Mouse (Mus musculus) limb, embryonic 10.5 days (tissue): ENCODE data around the gene Aff3. TPM values are rescaled to one million over a fixed set of nuclear protein-coding genes. Genes with fewer than 3 reads are reported as not detected.

ENCODE experiments used
- DNase-seq: peaks from one replicate; pipeline ENCODE4 v3.0.0-alpha.2; 2017; ENCODE audit warnings: low spot score
- H3K27ac ChIP-seq: fragments of 300-500 bp; sonication (generic); 2 replicates; pipeline ENCODE4 v1.5.1; 2016; ENCODE audit warnings: mild to moderate bottlenecking
- H3K27me3 ChIP-seq: fragments of 300-500 bp; sonication (generic); 2 replicates; pipeline ENCODE4 v1.6.1; 2016; ENCODE audit warnings: low read depth, mild to moderate bottlenecking; ENCODE audit not compliant: poor library complexity, severe bottlenecking
- H3K36me3 ChIP-seq: fragments of 300-500 bp; sonication (generic); 2 replicates; pipeline ENCODE4 v1.6.1; 2016; ENCODE audit warnings: mild to moderate bottlenecking, moderate library complexity
- H3K4me1 ChIP-seq: fragments of 300-500 bp; sonication (generic); 2 replicates; pipeline ENCODE4 v1.6.1; 2016
- H3K4me3 ChIP-seq: fragments of 300-500 bp; sonication (generic); 2 replicates; pipeline ENCODE4 v1.5.1; 2016; ENCODE audit warnings: mild to moderate bottlenecking, moderate library complexity
- H3K9me3 ChIP-seq: fragments of 300-500 bp; sonication (generic); replicated peaks from 2 replicates; pipeline ENCODE4 v1.6.1; 2016; ENCODE audit warnings: mild to moderate bottlenecking
- WGBS: fragments of 180-500 bp; shearing (Covaris S2); methylation state at CpG from one replicate; pipeline ENCODE4 v1.1.7; 2016; 5-methylcytosine and 5-hydroxymethylcytosine counted together
- polyA plus RNA-seq: library from polyadenylated mRNA; unstranded; fragments of >200 nt; fragmentation: Nextera tagmentation; extraction: Ambion mirVana; gene quantifications from 2 replicates; pipeline ENCODE4 v1.2.1, GENCODE M21; 2016

Aff3 gene
- polyA plus RNA-seq, 1 experiment from 2014 or later, result 38.8 TPM

GRCm38 (mm10) chr1:38566101-38566678 lies 98.6 kb downstream of the Aff3 start:
- DNase-seq, result no peak
- no peak overlapping the region for H3K4me3 ChIP-seq
- H3K36me3 ChIP-seq, result peaks cover 28% of the 10 kb centered on the region
- 40% methylated on average over 9 of the region's 9 CpGs for WGBS
- H3K27ac ChIP-seq, result no peak overlapping the region
- H3K27me3 ChIP-seq, result no peaks in the 10 kb centered on the region
- no peaks in the 10 kb centered on the region for H3K9me3 ChIP-seq
- peaks cover 58% of the 10 kb centered on the region for H3K4me1 ChIP-seq

- H3K4me1 ChIP-seq, result peaks cover 65% of the 10 kb centered on the region
- 0 out of 2 replicates have a peak overlapping the region, but pooled peaks have one; percentile 34 for H3K27ac ChIP-seq
- H3K36me3 ChIP-seq, result peaks cover 28% of the 10 kb centered on the region
- H3K9me3 ChIP-seq, result no peaks in the 10 kb centered on the region
- H3K27me3 ChIP-seq, result no peaks in the 10 kb centered on the region
- DNase-seq, result no peak
- no peak overlapping the region for H3K4me3 ChIP-seq
- WGBS, result 59% methylated on average over 7 of the region's 7 CpGs
Observed at GRCm38 (mm10) chr1:38565295-38565777, 99.4 kb downstream of the Aff3 start.

- no peaks in the 10 kb centered on the region for H3K27me3 ChIP-seq
- no peak overlapping the region for H3K4me3 ChIP-seq
- H3K36me3 ChIP-seq, result peaks cover 28% of the 10 kb centered on the region
- H3K27ac ChIP-seq, result peak overlapping the region; percentile 46; the same call in 1 of the 2 replicates
- H3K9me3 ChIP-seq, result no peaks in the 10 kb centered on the region
- H3K4me1 ChIP-seq, result peaks cover 60% of the 10 kb centered on the region
- whole genome bisulfite sequencing, result 37% methylated on average over 11 of the region's 11 CpGs
- no peak for DNase-seq
Observed at GRCm38 (mm10) chr1:38562397-38563199, 102.2 kb downstream of the Aff3 start.

DNA sequence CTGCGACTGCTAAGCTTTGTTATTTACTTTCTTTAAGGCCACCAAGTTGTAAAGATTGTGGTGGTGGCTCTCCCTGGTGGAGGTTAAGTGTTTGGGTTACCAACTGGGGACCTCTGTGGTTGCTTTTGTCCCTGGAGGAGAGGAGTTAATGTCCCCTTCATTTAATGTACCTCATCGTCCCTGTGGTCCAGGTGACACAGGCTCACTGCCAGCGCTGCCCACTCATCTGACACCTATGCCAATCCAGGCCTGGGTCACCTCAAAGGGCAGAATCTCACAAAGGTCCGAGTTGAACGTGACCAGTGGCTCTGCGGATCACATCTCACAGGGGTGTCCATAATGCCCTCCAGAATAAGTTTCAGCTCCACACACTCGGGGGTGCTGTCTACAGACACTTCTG lies 103.4 kb downstream of the Aff3 start:
- Histone ChIP-seq H3K9me3 (no peaks in the 10 kb centered on the region), H3K4me3 (no peak overlapping the region), H3K36me3 (peaks cover 28% of the 10 kb centered on the region), H3K27me3 (no peaks in the 10 kb centered on the region), H3K27ac (no peak overlapping the region), H3K4me1 (peaks cover 50% of the 10 kb centered on the region)
- DNase-seq, result no peak
- WGBS, result 81% methylated on average over 7 of the region's 7 CpGs

DNA sequence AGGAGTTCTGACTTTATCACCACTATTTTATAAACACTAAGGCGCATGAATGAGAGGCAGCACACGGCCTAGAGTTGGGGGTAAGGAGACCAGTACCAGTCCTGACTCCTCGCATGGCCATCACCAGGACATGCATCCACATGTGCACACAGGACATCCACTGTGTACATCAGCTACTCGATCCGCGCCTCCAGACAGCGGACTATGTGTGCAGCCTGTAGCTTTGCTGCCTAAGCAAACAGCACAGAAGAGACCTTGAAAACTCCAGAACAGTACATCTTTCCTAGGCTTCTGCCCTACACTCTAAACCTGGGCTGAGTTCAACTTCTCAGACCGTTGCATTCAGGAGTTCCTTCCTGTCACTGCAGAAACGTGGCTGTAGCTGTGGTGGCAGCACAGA lies 104.1 kb downstream of the Aff3 start:
- DNase-seq, result no peak
- Histone ChIP-seq H3K4me1 (peaks cover 43% of the 10 kb centered on the region), H3K9me3 (no peaks in the 10 kb centered on the region), H3K27ac (no peak overlapping the region), H3K36me3 (peaks cover 28% of the 10 kb centered on the region), H3K27me3 (no peaks in the 10 kb centered on the region), H3K4me3 (no peak overlapping the region)
- WGBS, result 83% methylated on average over 9 of the region's 9 CpGs

DNA sequence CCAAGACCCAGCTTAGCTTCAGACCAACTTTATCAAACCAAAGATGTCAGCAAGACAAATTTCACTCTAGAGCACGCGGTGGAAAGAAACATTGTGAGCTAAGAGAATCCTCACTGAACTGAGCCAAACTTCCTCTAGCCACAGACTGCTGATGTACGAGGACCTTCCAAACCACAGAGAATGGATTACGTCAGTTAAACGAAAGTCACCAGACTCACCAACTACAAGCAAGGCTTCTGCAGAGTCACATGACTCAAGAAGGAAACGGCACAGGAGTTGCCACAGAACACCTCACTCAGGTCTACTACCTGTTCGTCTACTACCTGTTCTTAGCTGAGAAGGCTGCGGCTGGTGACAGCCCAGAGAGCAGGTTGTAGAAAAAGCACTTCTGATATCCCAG lies 107.1 kb downstream of the Aff3 start:
- WGBS, result 88% methylated on average over 8 of the region's 8 CpGs
- Histone ChIP-seq H3K27ac (no peak overlapping the region), H3K4me3 (no peak overlapping the region)

GRCm38 (mm10) chr1:38554546-38554945 lies 110.2 kb downstream of the Aff3 start:
- Histone ChIP-seq H3K36me3 (peaks cover 12% of the 10 kb centered on the region), H3K27me3 (no peaks in the 10 kb centered on the region), H3K4me1 (peaks cover 32% of the 10 kb centered on the region), H3K27ac (no peak overlapping the region), H3K9me3 (no peaks in the 10 kb centered on the region), H3K4me3 (no peak overlapping the region)
- 89% methylated on average over 3 of the region's 3 CpGs for WGBS
- no peak for DNase-seq

More for the DNA sequence above, 107.1 kb downstream of the Aff3 start:
- Histone ChIP-seq H3K9me3 (no peaks in the 10 kb centered on the region), H3K36me3 (peaks cover 21% of the 10 kb centered on the region), H3K27me3 (no peaks in the 10 kb centered on the region), H3K4me1 (peaks cover 29% of the 10 kb centered on the region)
- no peak for DNase-seq

DNA sequence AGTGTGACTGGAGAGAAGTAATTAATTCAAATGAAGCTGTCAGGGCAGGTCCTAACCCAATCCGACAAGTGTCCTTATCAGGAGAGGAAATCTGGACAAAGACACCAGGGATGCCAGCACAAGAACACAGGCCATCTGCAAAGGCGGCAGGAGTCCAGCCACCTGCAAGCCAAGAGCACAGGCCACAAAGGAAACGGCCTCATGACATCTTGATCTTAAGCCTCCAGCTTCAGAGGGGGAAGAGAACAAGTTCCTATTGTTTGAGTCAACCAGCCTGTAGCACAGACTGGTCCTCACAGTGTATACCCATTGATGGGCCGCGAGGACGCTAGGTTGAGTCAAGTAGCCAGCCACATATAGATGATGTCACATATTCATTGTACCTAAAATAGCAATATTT lies 111.7 kb downstream of the Aff3 start:
- H3K27me3 ChIP-seq, result no peaks in the 10 kb centered on the region
- H3K36me3 ChIP-seq, result peaks cover 12% of the 10 kb centered on the region
- no peak overlapping the region for H3K4me3 ChIP-seq
- DNase-seq, result no peak
- peaks cover 46% of the 10 kb centered on the region for H3K4me1 ChIP-seq
- no peak overlapping the region for H3K27ac ChIP-seq
- H3K9me3 ChIP-seq, result no peaks in the 10 kb centered on the region
- 74% methylated on average over 6 of the region's 6 CpGs for WGBS

DNA sequence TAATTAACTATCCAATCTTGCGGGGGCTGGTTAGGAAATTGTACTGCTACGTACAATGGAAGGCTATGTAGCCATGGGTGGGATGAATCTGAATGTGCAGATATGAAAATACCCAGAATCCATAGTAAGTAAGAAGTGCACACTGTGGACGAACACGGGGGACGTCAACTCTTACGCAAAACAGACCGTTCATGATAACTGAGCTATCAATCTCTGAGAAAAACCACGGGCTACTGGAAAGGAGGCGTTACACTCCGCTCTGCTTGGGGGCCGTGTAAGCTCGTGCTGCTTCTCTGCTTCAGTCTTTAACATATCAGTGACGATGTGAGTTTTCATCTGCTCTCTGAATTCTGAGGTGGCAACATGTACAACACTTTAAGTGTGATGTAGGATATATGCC lies 114.2 kb downstream of the Aff3 start:
- H3K9me3 ChIP-seq, result no peaks in the 10 kb centered on the region
- no peaks in the 10 kb centered on the region for H3K27me3 ChIP-seq
- DNase-seq, result no peak
- peaks cover 71% of the 10 kb centered on the region for H3K4me1 ChIP-seq
- no peak overlapping the region for H3K27ac ChIP-seq
- no peak overlapping the region for H3K4me3 ChIP-seq
- peaks cover 12% of the 10 kb centered on the region for H3K36me3 ChIP-seq
- WGBS, result 69% methylated on average over 13 of the region's 13 CpGs

DNA sequence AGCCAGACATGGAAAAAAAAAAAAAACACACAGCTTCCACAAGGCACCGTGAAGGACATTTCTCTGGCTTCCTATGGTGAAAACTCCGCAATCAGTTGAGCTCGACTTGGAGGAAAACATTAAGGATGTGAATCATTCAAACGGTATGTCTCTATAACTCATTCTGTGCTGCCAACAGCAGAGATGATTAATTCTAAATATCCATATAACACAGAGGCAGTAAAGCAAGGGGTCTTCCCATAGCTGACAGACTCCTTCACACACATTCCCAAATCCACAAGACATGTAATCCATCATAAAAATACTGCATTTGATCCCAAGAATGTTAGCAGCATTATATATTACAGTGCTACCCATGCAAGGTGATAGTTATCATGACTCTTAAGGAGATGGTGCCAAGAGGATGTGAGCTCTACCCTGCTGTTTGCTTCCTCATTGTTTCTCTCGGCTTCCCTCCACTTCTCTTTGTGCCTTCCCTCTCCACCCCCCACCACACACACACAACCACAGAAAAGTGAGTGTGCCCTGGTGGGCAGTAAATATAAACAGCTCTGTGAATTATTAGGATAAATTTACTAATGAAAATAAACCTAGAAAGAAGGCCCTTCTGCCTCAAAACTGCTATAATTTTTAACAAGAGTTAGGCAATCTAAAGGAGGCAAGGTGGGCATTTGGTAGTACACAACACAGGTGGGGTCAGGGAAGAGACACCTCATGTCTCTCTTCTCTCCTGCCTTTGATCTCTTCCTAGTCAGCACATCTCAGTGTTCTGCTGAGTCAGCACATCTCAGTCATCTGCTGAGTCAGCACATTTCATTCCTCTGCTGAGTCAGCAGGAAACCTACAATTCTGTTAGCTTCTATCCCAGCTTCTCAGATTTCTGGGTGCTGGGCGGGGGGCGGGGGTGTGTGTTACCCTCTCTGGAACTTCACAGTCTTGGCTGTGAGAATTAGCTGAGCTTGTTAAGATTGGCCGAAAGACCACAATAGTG lies 115.8 kb downstream of the Aff3 start:
- Histone ChIP-seq H3K4me1 (peaks cover 80% of the 10 kb centered on the region), H3K9me3 (no peaks in the 10 kb centered on the region), H3K4me3 (no peak overlapping the region), H3K36me3 (peaks cover 8% of the 10 kb centered on the region), H3K27ac (no peak overlapping the region), H3K27me3 (no peaks in the 10 kb centered on the region)
- 83% methylated on average over 8 of the region's 8 CpGs for WGBS
- DNase-seq, result no peak

GRCm38 (mm10) chr1:38547685-38548084 lies 117.1 kb downstream of the Aff3 start:
- no peaks in the 10 kb centered on the region for H3K9me3 ChIP-seq
- no peaks in the 10 kb centered on the region for H3K27me3 ChIP-seq
- no peak for DNase-seq
- H3K36me3 ChIP-seq, result peaks cover 16% of the 10 kb centered on the region
- no peak overlapping the region for H3K4me3 ChIP-seq
- no peak overlapping the region for H3K27ac ChIP-seq
- 85% methylated on average over 9 of the region's 9 CpGs for WGBS
- peaks cover 69% of the 10 kb centered on the region for H3K4me1 ChIP-seq

DNA sequence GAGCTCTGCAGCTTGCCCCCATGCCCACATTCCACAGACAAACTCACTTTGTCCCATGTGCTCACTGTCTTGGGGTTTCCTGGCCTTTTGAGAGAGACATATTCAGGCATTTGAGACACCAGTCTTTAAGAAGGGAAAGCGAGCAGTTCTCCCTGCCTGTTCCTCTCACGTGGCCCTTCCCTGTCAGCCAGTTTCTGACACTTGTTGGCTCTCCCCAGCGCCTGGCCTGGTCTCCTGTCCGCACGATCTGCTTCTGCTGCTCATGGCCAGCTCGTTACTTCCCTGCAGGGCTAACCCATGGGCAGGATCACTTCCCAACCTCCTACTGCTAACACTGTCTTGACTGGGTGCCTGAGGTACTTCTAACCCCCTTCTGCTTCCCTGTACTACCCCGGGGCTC lies 118.1 kb downstream of the Aff3 start:
- Histone ChIP-seq H3K27ac (peak overlapping the region; percentile 44; the same call in 1 of the 2 replicates), H3K9me3 (no peaks in the 10 kb centered on the region), H3K4me3 (no peak overlapping the region), H3K36me3 (peaks cover 20% of the 10 kb centered on the region), H3K27me3 (no peaks in the 10 kb centered on the region), H3K4me1 (peaks cover 66% of the 10 kb centered on the region)
- no peak for DNase-seq
- WGBS, result 40% methylated on average over 7 of the region's 7 CpGs
